Mouse (Mus musculus): ENCODE results near the gene Ggnbp2. TPM values are rescaled to one million over a fixed set of nuclear protein-coding genes. Genes with fewer than 3 reads are reported as not detected.

Gene Ggnbp2
- polyA plus RNA-seq (2015; fragmentation: Nextera tagmentation; extraction: Ambion mirVana) = 56.4 and 57.5 TPM in 2 replicates

DNA sequence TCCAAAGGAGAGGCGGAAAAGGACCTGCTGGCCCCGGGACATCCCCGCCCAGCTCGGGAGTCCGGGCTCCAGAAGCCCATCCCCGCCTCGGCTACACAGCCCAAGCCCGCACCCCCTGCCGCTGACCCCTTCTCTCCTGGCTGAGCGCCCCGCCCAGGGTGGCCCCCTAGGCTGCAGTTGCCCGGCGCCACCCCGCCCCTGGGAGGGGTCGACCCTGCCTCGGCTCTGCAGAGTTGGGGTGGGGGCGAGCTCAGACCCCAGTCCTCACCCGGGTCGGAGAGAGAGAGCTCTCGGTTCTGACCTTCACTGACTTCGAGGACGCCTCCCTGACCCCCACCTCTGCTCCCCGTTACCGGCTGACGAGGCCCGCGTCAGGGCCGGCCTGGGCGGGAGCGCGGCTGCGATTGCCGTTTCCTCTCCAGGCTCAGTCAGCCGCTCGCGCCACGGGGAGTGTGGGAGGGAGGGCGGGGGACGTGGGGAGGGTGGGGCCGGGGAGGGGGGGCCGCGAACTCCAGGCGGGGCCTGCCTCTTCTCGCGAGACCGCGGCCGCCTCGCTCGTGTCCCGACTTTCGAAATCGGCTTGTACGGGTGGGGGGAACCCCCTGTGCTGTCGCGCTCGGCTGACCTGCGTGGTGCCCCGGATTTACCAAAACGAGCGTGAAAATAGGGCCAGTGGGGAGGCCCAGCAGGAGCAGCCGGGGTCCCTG, at the start of gene Ggnbp2:
TSS of gene Ggnbp2 (minus strand) at position 481 of the 707 bp plus-strand sequence.
- Histone ChIP-seq H3K27me3 (ENCODE audit: insufficient read depth, low read length) (no peaks in the 10 kb centered on the region), H3K9ac (ENCODE audit: low read depth, low read length) (peak within 1 kb of the TSS; percentile 97), H3K4me2 (ENCODE audit: low read length) (peak within 1 kb of the TSS; percentile 85), H3K36me3 (ENCODE audit: insufficient read depth, low read length) (no peaks in the 10 kb centered on the region), H3K4me1 (replicated peaks; ENCODE audit: insufficient read depth, low read length) (peaks cover 10% of the 10 kb centered on the region; the same call in 1 of the 2 replicates), H3K4me3 (replicated peaks; ENCODE audit: low read depth, low read length) (peak within 1 kb of the TSS; percentile 85), H3K27ac (peak within 1 kb of the TSS; percentile 100), H3K9me3 (replicated peaks; ENCODE audit: low read length) (no peaks in the 10 kb centered on the region)
- DNase-seq (ENCODE audit: low spot score) (peak; percentile 92), ATAC-seq (replicated peaks; ENCODE audit: low FRiP score, low read depth) (peak; percentile 87)
- TF ChIP-seq CTCF (IDR thresholded peaks at IDR 0.05; ENCODE audit: low read depth) = 0 out of 2 replicates have a peak, but pooled peaks have one; percentile 6
- WGBS = under 1% methylated on average over 50 of the region's 62 CpGs

- Histone ChIP-seq H3K27ac (no peak overlapping the region), H3K27me3 (ENCODE audit: insufficient read depth, low read length) (no peaks in the 10 kb centered on the region), H3K9ac (ENCODE audit: low read depth, low read length) (no peak overlapping the region), H3K4me1 (replicated peaks; ENCODE audit: insufficient read depth, low read length) (no peaks in the 10 kb centered on the region), H3K4me2 (ENCODE audit: low read length) (no peak overlapping the region), H3K9me3 (replicated peaks; ENCODE audit: low read length) (no peaks in the 10 kb centered on the region), H3K36me3 (ENCODE audit: insufficient read depth, low read length) (no peaks in the 10 kb centered on the region), H3K4me3 (replicated peaks; ENCODE audit: low read depth, low read length) (no peak overlapping the region)
- DNase-seq (ENCODE audit: low spot score) (no peak), ATAC-seq (replicated peaks; ENCODE audit: low FRiP score, low read depth) (no peak)
- TF ChIP-seq CTCF (IDR thresholded peaks at IDR 0.05; ENCODE audit: low read depth) = no peak
- WGBS = 66% methylated on average over 7 of the region's 7 CpGs
Observed at GRCm38 (mm10) chr11:84919951-84920350, 49.3 kb upstream of the Ggnbp2 start.

GRCm38 (mm10) chr11:84919276-84919675, 48.7 kb upstream of the Ggnbp2 start:
- Histone ChIP-seq H3K4me1 (replicated peaks; ENCODE audit: insufficient read depth, low read length) (no peaks in the 10 kb centered on the region), H3K4me2 (ENCODE audit: low read length) (no peak overlapping the region), H3K9me3 (replicated peaks; ENCODE audit: low read length) (no peaks in the 10 kb centered on the region), H3K27ac (no peak overlapping the region), H3K36me3 (ENCODE audit: insufficient read depth, low read length) (no peaks in the 10 kb centered on the region), H3K9ac (ENCODE audit: low read depth, low read length) (no peak overlapping the region), H3K27me3 (ENCODE audit: insufficient read depth, low read length) (no peaks in the 10 kb centered on the region), H3K4me3 (replicated peaks; ENCODE audit: low read depth, low read length) (no peak overlapping the region)
- DNase-seq (ENCODE audit: low spot score) (peak; percentile 59), ATAC-seq (replicated peaks; ENCODE audit: low FRiP score, low read depth) (no peak)
- 38% methylated on average over 3 of the region's 3 CpGs for WGBS
- TF ChIP-seq CTCF (IDR thresholded peaks at IDR 0.05; ENCODE audit: low read depth) = peak; percentile 65

GRCm38 (mm10) chr11:84918425-84918824, 47.8 kb upstream of the Ggnbp2 start:
- H3K4me3 ChIP-seq (replicated peaks; ENCODE audit: low read depth, low read length) = no peak overlapping the region
- peak; percentile 83 for DNase-seq (ENCODE audit: low spot score)
- no peaks in the 10 kb centered on the region for H3K36me3 ChIP-seq (ENCODE audit: insufficient read depth, low read length)
- TF ChIP-seq CTCF (IDR thresholded peaks at IDR 0.05; ENCODE audit: low read depth) = peak; percentile 94
- H3K4me2 ChIP-seq (ENCODE audit: low read length) = peak overlapping the region; percentile 40
- H3K9me3 ChIP-seq (replicated peaks; ENCODE audit: low read length) = no peaks in the 10 kb centered on the region
- WGBS = 4% methylated on average over 16 of the region's 16 CpGs
- H3K27me3 ChIP-seq (ENCODE audit: insufficient read depth, low read length) = no peaks in the 10 kb centered on the region
- ATAC-seq (replicated peaks; ENCODE audit: low FRiP score, low read depth) = peak; percentile 72; the same call in 1 of the 2 replicates
- H3K9ac ChIP-seq (ENCODE audit: low read depth, low read length) = no peak overlapping the region
- no peaks in the 10 kb centered on the region for H3K4me1 ChIP-seq (replicated peaks; ENCODE audit: insufficient read depth, low read length)
- H3K27ac ChIP-seq = no peak overlapping the region

GRCm38 (mm10) chr11:84916703-84917300, 46.2 kb upstream of the Ggnbp2 start:
- no peak for DNase-seq (ENCODE audit: low spot score)
- H3K9me3 ChIP-seq (replicated peaks; ENCODE audit: low read length) = no peaks in the 10 kb centered on the region
- no peaks in the 10 kb centered on the region for H3K27me3 ChIP-seq (ENCODE audit: insufficient read depth, low read length)
- WGBS = 58% methylated on average over 7 of the region's 7 CpGs
- 0 out of 2 replicates have a peak, but pooled peaks cover 3% of the 10 kb centered on the region for H3K36me3 ChIP-seq (ENCODE audit: insufficient read depth, low read length)
- no peaks in the 10 kb centered on the region for H3K4me1 ChIP-seq (replicated peaks; ENCODE audit: insufficient read depth, low read length)
- ATAC-seq (replicated peaks; ENCODE audit: low FRiP score, low read depth) = no peak
- peak overlapping the region; percentile 62; the same call in 1 of the 2 replicates for H3K9ac ChIP-seq (ENCODE audit: low read depth, low read length)
- TF ChIP-seq CTCF (IDR thresholded peaks at IDR 0.05; ENCODE audit: low read depth) = no peak
- H3K4me3 ChIP-seq (replicated peaks; ENCODE audit: low read depth, low read length) = peak overlapping the region; percentile 66
- peak overlapping the region; percentile 86 for H3K4me2 ChIP-seq (ENCODE audit: low read length)
- H3K27ac ChIP-seq = no peak overlapping the region

- TF ChIP-seq CTCF (IDR thresholded peaks at IDR 0.05; ENCODE audit: low read depth) = no peak
- 4% methylated on average over 34 of the region's 34 CpGs for WGBS
Observed at GRCm38 (mm10) chr11:84916053-84916702, 45.6 kb upstream of the Ggnbp2 start, which contains the start of gene Znhit3. Gene Znhit3, minus strand, starts transcription at chr11:84916366.

More at GRCm38 (mm10) chr11:84916053-84916702, 45.6 kb upstream of the Ggnbp2 start, which contains the start of gene Znhit3:
- Histone ChIP-seq H3K4me3 (replicated peaks; ENCODE audit: low read depth, low read length) (peak within 1 kb of the TSS; percentile 66), H3K27me3 (ENCODE audit: insufficient read depth, low read length) (no peaks in the 10 kb centered on the region), H3K9me3 (replicated peaks; ENCODE audit: low read length) (no peaks in the 10 kb centered on the region), H3K9ac (ENCODE audit: low read depth, low read length) (peak within 1 kb of the TSS; percentile 62), H3K4me1 (replicated peaks; ENCODE audit: insufficient read depth, low read length) (no peaks in the 10 kb centered on the region), H3K4me2 (ENCODE audit: low read length) (peak within 1 kb of the TSS; percentile 86), H3K27ac (no peak within 1 kb of the TSS), H3K36me3 (ENCODE audit: insufficient read depth, low read length) (0 out of 2 replicates have a peak, but pooled peaks cover 6% of the 10 kb centered on the region)
- ATAC-seq (replicated peaks; ENCODE audit: low FRiP score, low read depth) (peak; percentile 80), DNase-seq (ENCODE audit: low spot score) (peak; percentile 97)
